ENCODE assay signal across 13 mouse cellular contexts in the genomic region with DNA sequence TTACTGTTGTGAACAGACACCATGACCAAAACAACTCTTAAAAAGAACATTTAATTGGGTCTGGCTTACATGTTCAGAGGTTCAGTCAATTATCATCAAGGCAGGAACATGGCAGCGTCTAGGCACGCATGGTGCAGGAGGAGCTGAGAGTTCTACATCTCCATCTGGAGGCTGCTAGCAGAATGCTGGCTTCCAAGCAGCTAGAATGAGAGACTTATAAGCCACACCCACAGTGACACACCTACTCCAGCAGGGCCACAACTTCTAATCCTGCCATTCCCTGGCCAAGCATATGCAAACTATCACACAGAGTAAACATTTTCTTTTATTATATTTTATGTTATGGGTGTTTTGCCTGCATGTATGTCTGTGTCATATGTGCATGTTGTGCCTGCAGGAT. TPM values are rescaled to one million over a fixed set of nuclear protein-coding genes. Genes with fewer than 3 reads are reported as not detected.
A peak's percentile ranks its signal among the peaks of the same experiment; 100 is the strongest.
DNase-seq lines count a peak whose midpoint lies in the region; ATAC-seq and TF ChIP-seq lines count a peak whose summit lies in the region.
"Had no signal": no experiment of that assay in that cellular context is flagged by ENCODE, and none has a peak within 500 bp of the region (broad histone marks: within the 10 kb centered on the region; RNA-seq: fewer than 3 reads in every experiment).

No protein-coding gene starts in this region.

- H3K9me3 ChIP-seq in kidney, embryonic 15.5 days (replicated peaks), result no peaks in the 10 kb centered on the region
- no peaks in the 10 kb centered on the region for H3K9me3 ChIP-seq in liver, postnatal 0 days (ENCODE audit: low read length)
- H3K9me3 ChIP-seq: limb, embryonic 15.5 days had no signal

- intact Hi-C loops in gastrocnemius, postnatal 14 days (cut with DNase I; ENCODE audit: low total_unique reads), result loop anchor here (10.0 kb wide), 1 partner anchor 75 kb away; a partner anchor contains a TSS

- H3K36me3 ChIP-seq in kidney, embryonic 15.5 days, result peaks cover 66% of the 10 kb centered on the region
- H3K36me3 ChIP-seq in liver, postnatal 0 days (replicated peaks; ENCODE audit: insufficient read depth, low read length), result peaks cover 63% of the 10 kb centered on the region

- WGBS in kidney, embryonic 15.5 days, result 84% methylated on average over 2 of the region's 2 CpGs
- 66% methylated on average over 2 of the region's 2 CpGs for WGBS in liver, postnatal 0 days (ENCODE audit: insufficient replicate concordance)

- TF ChIP-seq CTCF in liver, postnatal 0 days (IDR thresholded peaks at IDR 0.05; ENCODE audit: low read depth), result peak; percentile 32; the same call in 1 of the 2 replicates

- no peak overlapping the region for H3K27ac ChIP-seq in kidney, embryonic 15.5 days
- no peak overlapping the region for H3K27ac ChIP-seq in liver, postnatal 0 days (ENCODE audit: low read depth)
- H3K27ac ChIP-seq: limb, embryonic 15.5 days had no signal

- no peak overlapping the region for H3K4me3 ChIP-seq in kidney, embryonic 15.5 days (replicated peaks)
- no peak overlapping the region for H3K4me3 ChIP-seq in liver, postnatal 0 days (ENCODE audit: low read depth, low read length)
- H3K4me3 ChIP-seq: limb, embryonic 15.5 days; myocyte had no signal

- H3K9ac ChIP-seq in kidney, embryonic 15.5 days, result no peak overlapping the region
- no peak overlapping the region for H3K9ac ChIP-seq in liver, postnatal 0 days (replicated peaks)
- H3K9ac ChIP-seq: limb, embryonic 15.5 days had no signal

- H3K4me1 ChIP-seq in kidney, embryonic 15.5 days, result no peaks in the 10 kb centered on the region
- H3K4me1 ChIP-seq in liver, postnatal 0 days (ENCODE audit: insufficient read depth), result peaks cover 12% of the 10 kb centered on the region
- H3K4me1 ChIP-seq: limb, embryonic 15.5 days had no signal

- H3K4me2 ChIP-seq in kidney, embryonic 15.5 days, result no peak overlapping the region
- H3K4me2 ChIP-seq in liver, postnatal 0 days (ENCODE audit: low read depth, low read length), result no peak overlapping the region
- H3K4me2 ChIP-seq: limb, embryonic 15.5 days had no signal

- peak; percentile 23 to 27 for DNase-seq in kidney, postnatal 36 days
- DNase-seq in CD4-positive helper T cell, adult 2 months (ENCODE audit: low read depth, low spot score), result peak; percentile 33
- peak; percentile 63 for DNase-seq in R1 (ENCODE audit: low read depth, low spot score)
- no peak for DNase-seq in liver, postnatal 0 days
- no peak for DNase-seq in gastrocnemius, postnatal 14 days
- DNase-seq in urinary bladder, postnatal 14 days (ENCODE audit: low spot score), result no peak
- DNase-seq: cerebellum, adult 9-11 months; gastrocnemius, postnatal 10 days; kidney, postnatal 14 days had no signal

- TF ChIP-seq EP300 in liver, postnatal 0 days (IDR thresholded peaks at IDR 0.05; ENCODE audit: low read depth), result no peak

- no peaks in the 10 kb centered on the region for H3K27me3 ChIP-seq in kidney, embryonic 15.5 days
- no peaks in the 10 kb centered on the region for H3K27me3 ChIP-seq in liver, postnatal 0 days (ENCODE audit: insufficient read depth, low read length)
- H3K27me3 ChIP-seq: limb, embryonic 15.5 days had no signal

- no peak for ATAC-seq in kidney, embryonic 15.5 days (replicated peaks; ENCODE audit: low FRiP score)
- no peak; the same call in 1 of the 2 replicates for ATAC-seq in liver, postnatal 0 days
- ATAC-seq: activated CD4-positive, CD25-positive, alpha-beta regulatory T cell, adult 4 months had no signal

RNA-seq across cellular contexts. Expression of a gene that starts 43.8 kb away (rescaled TPM):
- 70.5 and 75.2 TPM in 2 replicates for polyA plus RNA-seq in kidney, embryonic 15.5 days (2015; fragmentation: Nextera tagmentation; extraction: Ambion mirVana)
- polyA plus RNA-seq in liver, postnatal 0 days (2015; fragmentation: Nextera tagmentation; extraction: Ambion mirVana), result 74.3 and 75.2 TPM in 2 replicates
- total RNA-seq in gastrocnemius, postnatal 14 days (2021), result 10 to 100 TPM; 62.5 to 69.8 TPM

Comparison
In these comparisons a context has a peak if more than half of its experiments do, and no peak if none do; other contexts are left out.
1. DNase-seq: peak in kidney, postnatal 36 days (2 of 2), CD4-positive helper T cell, adult 2 months (single experiment) and R1 (single experiment); none in liver, postnatal 0 days (single experiment), gastrocnemius, postnatal 14 days (single experiment) and urinary bladder, postnatal 14 days (single experiment).